Mouse (Mus musculus) kidney, embryonic 15.5 days (tissue): Measurements from ENCODE around the gene Grap. TPM values are rescaled to one million over a fixed set of nuclear protein-coding genes. Genes with fewer than 3 reads are reported as not detected.

Experiments
- ATAC-seq: fragments of 200-750 bp; cut with Nextera tagmentation; replicated peaks from 2 replicates; pipeline ENCODE4 v1.8.0; 2017; ENCODE audit warnings: moderate TSS enrichment; ENCODE audit not compliant: low FRiP score
- H3K27ac ChIP-seq: fragments of 300-500 bp; sonication (generic); 2 replicates; pipeline ENCODE4 v1.5.1; 2015; ENCODE audit warnings: mild to moderate bottlenecking, inconsistent platforms
- H3K27me3 ChIP-seq: fragments of 300-500 bp; sonication (generic); 2 replicates; pipeline ENCODE4 v1.6.1; 2015; ENCODE audit warnings: inconsistent platforms
- H3K36me3 ChIP-seq: fragments of 300-500 bp; sonication (generic); 2 replicates; pipeline ENCODE4 v1.6.1; 2015; ENCODE audit warnings: inconsistent platforms
- H3K4me1 ChIP-seq: fragments of 300-500 bp; sonication (generic); 2 replicates; pipeline ENCODE4 v1.6.1; 2015; ENCODE audit warnings: inconsistent platforms
- H3K4me2 ChIP-seq: fragments of 300-500 bp; sonication (generic); 2 replicates; pipeline ENCODE4 v1.6.1; 2015; ENCODE audit warnings: moderate library complexity, mild to moderate bottlenecking, inconsistent platforms
- H3K4me3 ChIP-seq: fragments of 300-500 bp; sonication (generic); replicated peaks from 2 replicates; pipeline ENCODE4 v1.5.1; 2015; ENCODE audit warnings: mild to moderate bottlenecking, inconsistent platforms
- H3K9ac ChIP-seq: fragments of 300-500 bp; sonication (generic); 2 replicates; pipeline ENCODE4 v1.6.1; 2015; ENCODE audit warnings: mild to moderate bottlenecking, inconsistent platforms
- H3K9me3 ChIP-seq: fragments of 300-500 bp; sonication (generic); replicated peaks from 2 replicates; pipeline ENCODE4 v1.6.1; 2016; ENCODE audit warnings: inconsistent platforms
- WGBS: fragments of 180-500 bp; shearing (Covaris S2); methylation state at CpG from one replicate; pipeline ENCODE4 v1.1.7; 2015; ENCODE audit warnings: mixed read lengths; 5-methylcytosine and 5-hydroxymethylcytosine counted together
- polyA plus RNA-seq: library from polyadenylated mRNA; unstranded; fragments of >200 nt; fragmentation: Nextera tagmentation; extraction: Ambion mirVana; gene quantifications from 2 replicates; pipeline ENCODE4 v1.2.1, GENCODE M21; 2015

The Grap gene
- polyA plus RNA-seq, 1 experiment from 2014 or later: 13.0 TPM

DNA sequence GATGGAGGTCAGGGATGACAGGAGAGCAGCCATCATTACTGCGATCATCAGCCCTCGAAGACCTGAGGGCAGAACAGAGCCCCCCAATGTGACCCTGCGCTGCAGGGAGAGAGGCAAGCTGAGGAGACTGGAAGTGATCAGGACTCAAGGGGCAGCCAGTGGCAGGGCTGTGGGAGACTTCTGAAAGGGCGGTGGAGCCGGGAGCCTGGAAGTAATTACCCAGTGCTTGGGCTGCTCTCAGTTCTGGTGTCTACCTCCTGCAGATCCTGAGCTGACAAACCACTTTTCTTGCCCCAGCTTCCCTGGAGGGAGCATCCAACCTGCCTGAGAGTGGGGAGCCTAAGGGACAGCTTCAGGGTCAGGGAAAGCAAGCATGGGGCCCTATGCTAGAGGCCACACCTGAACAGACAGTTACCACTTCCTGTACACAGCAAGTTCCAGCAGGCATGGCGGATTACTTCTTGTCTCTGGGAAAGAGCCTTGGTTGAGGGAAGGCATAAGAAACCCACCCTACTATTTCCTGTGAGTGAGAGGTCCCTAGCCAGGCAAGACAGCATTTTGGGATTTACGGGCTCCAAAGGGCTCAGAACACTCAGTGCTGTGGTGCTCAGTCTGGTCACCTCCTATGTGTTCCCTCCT lies 23.3 kb downstream of the Grap start:
- 62% methylated on average over 7 of the region's 7 CpGs for WGBS
- H3K9me3 ChIP-seq: no peaks in the 10 kb centered on the region
- H3K36me3 ChIP-seq: no peaks in the 10 kb centered on the region
- H3K4me1 ChIP-seq: peaks cover 24% of the 10 kb centered on the region
- no peak overlapping the region for H3K4me3 ChIP-seq
- H3K4me2 ChIP-seq: no peak overlapping the region
- no peak overlapping the region for H3K9ac ChIP-seq
- no peak overlapping the region for H3K27ac ChIP-seq
- ATAC-seq: no peak
- 0 out of 2 replicates have a peak, but pooled peaks cover 5% of the 10 kb centered on the region for H3K27me3 ChIP-seq

DNA sequence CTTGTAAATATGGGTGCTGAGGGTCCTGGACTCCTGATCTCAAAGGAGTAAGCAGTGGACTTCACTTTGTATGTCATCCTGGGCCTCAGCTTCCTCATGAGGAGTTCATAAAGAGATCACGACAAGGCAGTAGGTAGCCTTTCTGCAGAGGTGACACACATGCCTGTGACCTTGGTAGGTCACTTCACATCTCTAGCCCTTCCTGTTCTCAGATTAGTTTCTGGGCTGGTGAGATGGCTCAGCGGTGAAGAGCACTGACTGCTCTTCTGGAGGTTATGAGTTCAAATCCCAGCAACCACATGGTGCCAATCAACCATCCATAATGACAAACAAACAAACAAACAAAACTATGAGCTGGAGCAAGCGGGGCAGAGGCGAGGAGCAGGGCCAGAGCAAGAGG lies 24.6 kb downstream of the Grap start:
- H3K27me3 ChIP-seq: peaks cover 10% of the 10 kb centered on the region

GRCm38 (mm10) chr11:61679091-61679866 lies 26.2 kb downstream of the Grap start:
- ATAC-seq: no peak
- WGBS: 55% methylated on average over 4 of the region's 4 CpGs
- no peak overlapping the region for H3K4me2 ChIP-seq
- H3K4me1 ChIP-seq: peaks cover 24% of the 10 kb centered on the region
- H3K4me3 ChIP-seq: no peak overlapping the region
- no peak overlapping the region for H3K9ac ChIP-seq
- H3K9me3 ChIP-seq: no peaks in the 10 kb centered on the region
- H3K27me3 ChIP-seq: peaks cover 21% of the 10 kb centered on the region
- no peaks in the 10 kb centered on the region for H3K36me3 ChIP-seq
- no peak overlapping the region for H3K27ac ChIP-seq

More for the DNA sequence above, 24.6 kb downstream of the Grap start:
- no peak overlapping the region for H3K27ac ChIP-seq
- ATAC-seq: no peak
- H3K9me3 ChIP-seq: no peaks in the 10 kb centered on the region
- H3K4me2 ChIP-seq: no peak overlapping the region
- peaks cover 20% of the 10 kb centered on the region for H3K4me1 ChIP-seq
- H3K9ac ChIP-seq: no peak overlapping the region
- no peak overlapping the region for H3K4me3 ChIP-seq
- WGBS: 91% methylated on average over 4 of the region's 4 CpGs
- no peaks in the 10 kb centered on the region for H3K36me3 ChIP-seq

DNA sequence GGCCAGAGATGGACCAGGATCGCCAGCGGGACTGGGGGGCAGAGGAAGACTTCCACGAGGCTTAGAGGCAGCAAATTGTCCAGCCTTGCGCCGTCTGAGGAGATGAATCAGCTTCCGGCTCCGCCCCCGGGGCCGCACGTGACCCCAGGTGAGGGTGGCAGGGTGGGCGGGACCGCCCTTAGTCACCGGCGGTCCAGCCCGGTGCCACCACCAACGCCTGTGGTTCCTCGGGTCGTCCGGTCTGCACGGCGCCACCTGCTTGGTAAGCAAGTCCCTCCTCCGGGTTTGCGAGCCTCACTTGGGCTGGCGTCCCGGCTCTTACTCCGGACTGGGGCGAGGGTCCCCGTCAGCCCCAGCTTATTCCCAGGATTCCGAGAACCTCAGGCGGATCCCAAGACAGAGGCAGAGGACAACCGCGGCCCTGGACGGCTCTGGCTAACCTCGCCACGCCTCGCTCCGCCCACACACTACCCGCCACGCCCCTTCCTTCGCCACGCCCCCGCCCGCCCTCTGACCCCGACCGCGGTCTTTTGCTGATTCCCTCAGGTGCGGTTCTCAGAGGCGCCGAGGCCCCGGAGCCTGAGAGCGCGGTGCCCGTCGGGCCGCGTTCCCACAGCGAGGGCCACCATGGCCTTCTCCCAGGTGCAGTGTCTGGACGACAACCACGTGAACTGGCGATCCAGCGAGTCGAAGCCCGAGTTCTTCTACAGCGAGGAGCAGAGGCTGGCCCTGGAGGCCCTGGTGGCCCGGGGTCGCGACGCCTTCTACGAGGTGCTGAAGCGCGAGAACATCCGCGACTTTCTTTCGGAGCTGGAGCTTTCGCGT lies 31.1 kb downstream of the Grap start, which contains the start of gene Fam83g:
Gene Fam83g, plus strand, starts transcription at position 185 of the 825 bp plus-strand sequence.
- Histone ChIP-seq H3K4me1 (peaks cover 23% of the 10 kb centered on the region), H3K36me3 (no peaks in the 10 kb centered on the region), H3K27ac (no peak within 1 kb of the TSS), H3K4me3 (peak within 1 kb of the TSS; percentile 52), H3K9ac (peak within 1 kb of the TSS; percentile 8), H3K9me3 (no peaks in the 10 kb centered on the region), H3K4me2 (peak within 1 kb of the TSS; percentile 77), H3K27me3 (peaks cover 39% of the 10 kb centered on the region)
- 1% methylated on average over 76 of the region's 76 CpGs for whole genome bisulfite sequencing
- ATAC-seq: peak; percentile 82

GRCm38 (mm10) chr11:61685119-61685725 lies 32.2 kb downstream of the Grap start:
- 62% methylated on average over 8 of the region's 8 CpGs for WGBS
- H3K9me3 ChIP-seq: no peaks in the 10 kb centered on the region
- H3K4me3 ChIP-seq: peak overlapping the region; percentile 52
- peak overlapping the region; percentile 77 for H3K4me2 ChIP-seq
- no peak overlapping the region for H3K9ac ChIP-seq
- peaks cover 39% of the 10 kb centered on the region for H3K27me3 ChIP-seq
- H3K36me3 ChIP-seq: no peaks in the 10 kb centered on the region
- no peak overlapping the region for H3K27ac ChIP-seq
- H3K4me1 ChIP-seq: peaks cover 23% of the 10 kb centered on the region
- ATAC-seq: no peak

DNA sequence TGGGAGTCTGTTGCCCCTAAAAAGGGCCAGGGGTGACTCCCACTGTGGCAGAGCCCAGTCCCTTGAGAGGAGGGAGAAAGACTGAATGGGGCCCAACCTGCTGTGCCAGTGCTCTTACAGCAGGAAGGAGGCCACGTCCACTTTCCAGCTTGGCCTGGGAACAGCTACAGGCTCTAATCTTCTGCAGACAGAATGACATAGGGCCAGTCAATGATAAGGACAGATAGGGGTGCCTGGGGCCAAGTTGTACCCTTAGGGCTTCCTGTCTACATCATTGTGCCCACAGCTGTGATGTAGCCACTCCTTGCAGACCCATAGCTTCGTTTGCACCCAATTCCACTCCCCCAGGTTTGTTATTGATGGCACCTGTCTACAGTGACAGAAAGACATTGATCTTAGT lies 33.1 kb downstream of the Grap start:
- no peaks in the 10 kb centered on the region for H3K36me3 ChIP-seq
- no peak overlapping the region for H3K9ac ChIP-seq
- H3K27me3 ChIP-seq: peaks cover 39% of the 10 kb centered on the region
- H3K4me2 ChIP-seq: no peak overlapping the region
- no peak overlapping the region for H3K27ac ChIP-seq
- no peak for ATAC-seq
- H3K4me1 ChIP-seq: peaks cover 23% of the 10 kb centered on the region
- 51% methylated on average over 2 of the region's 2 CpGs for WGBS
- no peak overlapping the region for H3K4me3 ChIP-seq
- no peaks in the 10 kb centered on the region for H3K9me3 ChIP-seq

DNA sequence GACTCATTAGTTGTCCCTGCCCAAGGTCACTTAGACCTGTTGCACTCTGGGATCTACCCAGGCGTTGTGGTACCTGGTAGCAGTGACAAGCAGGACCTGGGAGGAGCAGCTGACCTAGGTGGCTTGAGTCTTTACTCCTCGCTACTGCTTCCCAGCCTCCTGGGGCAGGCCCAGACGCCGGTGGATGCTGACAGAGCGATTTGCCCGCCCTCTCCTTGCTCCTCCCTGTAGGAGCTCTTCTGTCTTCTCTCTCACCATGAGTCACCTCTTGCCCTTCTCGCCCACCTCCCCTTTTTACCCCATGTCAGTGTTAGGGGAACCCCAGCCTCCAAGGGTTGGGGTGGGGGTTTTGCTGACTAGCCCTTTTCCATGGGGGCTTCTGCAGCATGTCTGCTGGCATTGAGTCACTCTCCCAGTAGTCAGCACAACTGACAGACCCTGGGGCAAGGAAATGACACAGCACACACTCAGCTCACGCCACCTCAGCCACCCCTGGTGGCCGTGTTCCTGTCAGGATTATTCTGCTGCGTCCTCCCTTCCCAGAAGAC lies 33.9 kb downstream of the Grap start:
- H3K36me3 ChIP-seq: no peaks in the 10 kb centered on the region
- H3K27me3 ChIP-seq: peaks cover 39% of the 10 kb centered on the region
- no peak overlapping the region for H3K4me2 ChIP-seq
- H3K4me3 ChIP-seq: no peak overlapping the region
- no peak overlapping the region for H3K9ac ChIP-seq
- H3K4me1 ChIP-seq: peaks cover 23% of the 10 kb centered on the region
- no peaks in the 10 kb centered on the region for H3K9me3 ChIP-seq
- H3K27ac ChIP-seq: no peak overlapping the region
- ATAC-seq: no peak
- 59% methylated on average over 10 of the region's 10 CpGs for WGBS

- peaks cover 35% of the 10 kb centered on the region for H3K27me3 ChIP-seq
- H3K27ac ChIP-seq: no peak overlapping the region
These were observed 34.5 kb downstream of the Grap start for GRCm38 (mm10) chr11:61687595-61687994.

DNA sequence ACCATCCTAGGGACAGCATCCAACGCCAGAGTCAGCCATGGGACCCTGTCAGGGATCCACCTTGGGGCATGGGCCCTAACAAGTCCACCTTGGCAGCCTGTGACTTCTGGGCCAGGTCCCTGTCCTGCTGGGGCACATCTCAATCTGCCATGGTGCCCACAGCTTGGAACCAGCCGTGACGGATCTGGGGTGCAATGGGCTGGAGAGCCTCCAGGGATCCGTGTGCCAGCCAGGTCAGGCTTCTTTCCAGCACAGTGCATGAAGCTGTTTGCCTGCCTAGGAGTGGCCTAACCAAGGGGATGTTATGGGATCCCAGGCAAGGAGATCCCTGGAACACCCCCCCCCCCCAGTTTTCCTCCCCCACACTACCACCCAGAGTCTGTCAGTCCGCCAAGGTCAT lies 39.9 kb downstream of the Grap start:
- 80% methylated on average over 5 of the region's 5 CpGs for whole genome bisulfite sequencing
- Histone ChIP-seq H3K36me3 (no peaks in the 10 kb centered on the region), H3K4me2 (no peak overlapping the region)

More at GRCm38 (mm10) chr11:61687595-61687994, 34.5 kb downstream of the Grap start:
- 44% methylated on average over 2 of the region's 2 CpGs for WGBS
- Histone ChIP-seq H3K9ac (no peak overlapping the region), H3K36me3 (no peaks in the 10 kb centered on the region), H3K4me2 (no peak overlapping the region), H3K4me3 (no peak overlapping the region), H3K4me1 (peaks cover 23% of the 10 kb centered on the region), H3K9me3 (no peaks in the 10 kb centered on the region)
- no peak for ATAC-seq

DNA sequence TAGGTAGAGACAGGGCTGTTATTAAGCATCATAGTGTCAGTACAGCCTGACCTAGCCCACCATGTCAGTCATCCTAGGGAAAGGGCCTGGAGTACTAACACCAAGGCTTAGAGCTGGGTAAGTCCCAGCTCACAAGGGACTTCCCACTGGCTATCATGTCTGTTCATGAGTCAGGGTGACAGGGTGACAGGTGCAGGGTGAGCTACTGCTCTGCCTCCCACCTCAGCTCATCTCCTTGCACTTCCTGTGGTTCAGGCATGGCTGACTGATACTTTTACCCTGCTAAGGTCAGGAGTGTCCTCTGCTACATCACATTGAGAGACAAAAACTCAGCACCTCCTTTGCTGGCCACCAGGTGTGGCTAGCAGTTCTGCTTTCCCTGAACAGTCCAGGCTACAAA lies 45.8 kb downstream of the Grap start:
- Histone ChIP-seq H3K36me3 (no peaks in the 10 kb centered on the region), H3K4me1 (peaks cover 18% of the 10 kb centered on the region), H3K9me3 (no peaks in the 10 kb centered on the region), H3K9ac (no peak overlapping the region), H3K27ac (no peak overlapping the region), H3K27me3 (no peaks in the 10 kb centered on the region), H3K4me2 (no peak overlapping the region), H3K4me3 (no peak overlapping the region)
- ATAC-seq: no peak

More for the DNA sequence above, 39.9 kb downstream of the Grap start:
- Histone ChIP-seq H3K9me3 (no peaks in the 10 kb centered on the region), H3K4me3 (no peak overlapping the region), H3K27me3 (no peaks in the 10 kb centered on the region), H3K27ac (no peak overlapping the region), H3K9ac (no peak overlapping the region), H3K4me1 (no peaks in the 10 kb centered on the region)
- no peak for ATAC-seq

GRCm38 (mm10) chr11:61699460-61699859 lies 46.4 kb downstream of the Grap start:
- Histone ChIP-seq H3K27me3 (no peaks in the 10 kb centered on the region), H3K4me1 (peaks cover 18% of the 10 kb centered on the region), H3K9me3 (no peaks in the 10 kb centered on the region), H3K36me3 (no peaks in the 10 kb centered on the region), H3K4me2 (no peak overlapping the region), H3K9ac (no peak overlapping the region), H3K27ac (no peak overlapping the region), H3K4me3 (no peak overlapping the region)
- 92% methylated on average over 5 of the region's 5 CpGs for WGBS
- ATAC-seq: no peak
